Mouse (Mus musculus) ovary, adult 18-20 months (tissue): ENCODE data around the gene Slc7a5.

Experiments
- DNase-seq: peaks from one replicate; pipeline ENCODE4 v3.0.0; 2022; ENCODE audit warnings: low spot score, mixed read lengths

Slc7a5 gene

DNA sequence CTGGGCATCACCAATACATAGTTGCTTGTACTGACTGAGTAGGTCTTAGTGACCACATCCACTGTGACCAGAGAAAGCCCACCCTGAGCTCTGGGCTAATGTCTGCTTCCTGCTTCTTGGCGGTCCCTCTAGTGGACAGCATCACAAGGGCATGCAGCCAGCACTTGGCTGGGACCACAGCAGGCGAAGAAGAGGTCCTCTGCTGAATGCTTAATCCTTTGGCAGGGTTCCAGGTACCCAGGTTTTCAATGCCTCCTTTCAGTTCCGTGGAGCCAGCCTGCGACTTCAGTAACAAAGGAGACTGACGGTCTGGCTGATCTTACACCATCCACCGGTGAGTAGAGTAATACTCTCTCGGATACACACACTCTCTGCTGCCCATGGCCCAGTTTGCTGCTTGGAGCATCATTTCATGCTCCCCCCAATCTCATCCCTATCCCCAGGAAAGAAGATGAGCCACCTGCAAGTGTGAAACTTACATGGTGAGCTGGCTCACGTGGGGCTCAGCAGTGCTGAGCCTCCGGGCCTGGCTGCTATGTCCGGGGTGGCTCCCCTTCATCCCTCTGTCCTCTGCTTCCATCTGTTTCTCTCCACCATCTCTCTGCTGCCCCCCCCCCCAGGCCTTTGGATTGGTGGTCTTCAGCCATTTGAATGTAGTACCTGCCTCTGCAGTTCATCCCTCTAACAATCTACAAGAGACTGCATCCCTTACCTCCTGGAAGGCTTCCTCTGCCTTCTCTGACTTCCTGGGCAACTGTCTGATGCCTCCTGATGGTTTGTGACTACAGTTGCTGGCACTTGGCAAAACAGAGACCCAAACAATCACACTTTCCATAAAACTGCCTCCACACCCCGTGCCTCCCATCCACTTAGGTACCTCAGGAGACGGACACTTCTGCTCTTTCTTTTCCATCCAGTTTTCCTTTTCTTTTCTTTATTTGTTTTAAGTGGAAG, 28.1 kb upstream of the Slc7a5 start:
- DNase-seq = no peak

DNA sequence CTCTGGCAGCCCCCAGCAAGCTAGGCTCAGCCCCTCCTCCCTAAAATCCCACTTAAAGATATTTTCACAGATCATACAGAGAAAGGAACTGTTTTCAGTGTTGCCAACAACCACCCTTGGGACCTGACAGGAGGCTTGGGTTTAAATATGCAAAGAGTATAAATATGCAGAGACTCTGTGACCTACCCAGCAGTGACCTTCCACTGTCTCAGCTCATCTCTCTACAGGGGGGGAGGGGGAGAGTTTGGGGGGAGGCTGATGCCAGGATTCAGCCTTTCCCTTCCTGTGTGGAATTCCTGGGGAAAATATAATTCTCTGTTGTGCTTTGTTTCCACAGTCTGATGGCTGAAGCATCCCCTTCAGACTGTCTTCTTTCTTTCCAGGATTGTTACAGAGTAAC, 27.4 kb upstream of the Slc7a5 start:
- DNase-seq = no peak

DNA sequence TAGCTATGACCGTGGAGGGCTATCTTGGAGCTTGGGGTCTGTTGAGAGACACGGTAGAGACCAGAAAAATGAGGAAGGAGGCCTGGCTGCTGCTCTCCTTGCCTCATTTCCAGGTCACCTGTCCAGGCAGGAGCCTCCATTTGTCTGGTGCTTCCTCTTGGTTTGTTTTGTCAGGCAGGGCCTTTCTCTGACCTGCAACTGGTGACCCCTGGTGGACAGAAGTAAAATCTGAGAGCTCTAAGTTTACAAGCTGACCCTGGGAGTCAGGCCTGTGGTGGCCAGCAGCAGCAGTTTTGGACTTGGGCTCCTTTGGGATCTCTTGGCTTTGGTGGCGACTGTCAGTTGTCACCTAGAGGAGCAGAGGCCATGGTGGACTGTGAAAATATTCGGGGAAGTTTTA, 27.0 kb upstream of the Slc7a5 start:
- DNase-seq = no peak

DNA sequence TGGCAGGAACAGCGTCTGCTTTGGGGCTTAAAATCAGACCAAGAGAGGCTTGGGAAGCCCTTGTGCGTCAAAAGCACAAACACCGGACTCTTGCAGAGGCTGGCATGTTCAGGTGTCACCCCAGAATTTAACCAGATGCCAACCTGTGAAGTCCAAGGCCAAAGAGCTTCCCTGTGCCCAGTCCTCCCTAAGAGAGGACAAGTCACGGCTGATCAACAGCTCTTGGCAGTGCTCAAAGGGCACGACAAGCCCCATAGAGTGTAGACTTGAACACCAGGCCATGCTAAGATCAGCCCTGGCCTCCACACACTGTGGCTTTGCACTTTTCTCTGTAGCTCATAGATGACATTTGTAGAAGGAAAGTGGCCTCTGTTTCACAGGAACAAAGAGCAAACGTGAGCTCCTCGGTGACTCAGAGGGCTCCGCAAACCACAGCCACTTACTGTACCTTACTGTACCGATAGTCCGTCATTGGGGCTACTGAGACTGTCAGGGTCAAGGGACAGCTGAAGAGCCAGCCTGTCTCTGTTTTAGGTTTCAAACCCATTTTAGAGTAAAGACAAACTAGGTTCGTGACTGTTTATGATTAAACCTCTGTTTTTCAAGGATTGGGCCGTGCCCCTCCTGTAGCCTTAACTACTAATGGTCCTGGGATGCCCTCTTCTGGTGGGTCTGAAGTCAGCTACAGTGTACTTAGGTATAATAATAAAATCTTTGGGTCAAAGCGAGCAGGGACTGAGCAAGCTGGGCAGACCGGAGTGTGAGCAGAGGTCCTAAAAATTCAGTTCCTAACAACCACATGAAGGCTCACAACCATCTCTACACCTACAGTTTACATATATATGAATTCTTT, 25.4 kb upstream of the Slc7a5 start:
- DNase-seq = no peak

DNA sequence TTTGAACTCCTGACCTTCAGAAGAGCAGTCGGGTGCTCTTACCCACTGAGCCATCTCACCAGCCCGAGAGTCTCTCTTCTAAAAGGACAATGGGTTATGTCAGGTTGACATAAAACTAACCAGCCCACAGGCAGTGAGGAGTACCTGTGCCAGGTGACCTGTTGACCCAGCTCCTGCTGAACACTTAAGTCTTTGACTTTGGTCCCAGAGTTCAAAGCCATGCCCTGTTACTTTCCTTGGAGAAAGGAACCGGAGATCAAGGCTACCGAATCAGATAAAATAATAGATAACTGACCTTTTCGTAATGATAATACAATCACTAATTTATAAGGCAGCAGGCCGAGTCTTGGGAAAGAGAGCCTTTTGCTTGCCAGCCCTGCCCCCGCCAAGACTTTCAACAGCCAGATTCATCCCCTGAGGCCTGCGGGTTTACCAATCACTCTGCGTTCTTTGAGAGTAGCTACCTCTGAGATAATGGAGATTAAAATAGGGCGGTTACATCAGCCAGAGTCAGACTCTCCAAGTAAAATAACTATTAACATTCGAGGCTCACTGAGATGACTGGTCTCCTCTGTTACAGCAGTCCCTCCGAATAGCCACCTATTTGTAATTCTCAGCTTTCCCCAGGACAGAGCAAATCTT, 24.7 kb upstream of the Slc7a5 start:
- DNase-seq = no peak

DNA sequence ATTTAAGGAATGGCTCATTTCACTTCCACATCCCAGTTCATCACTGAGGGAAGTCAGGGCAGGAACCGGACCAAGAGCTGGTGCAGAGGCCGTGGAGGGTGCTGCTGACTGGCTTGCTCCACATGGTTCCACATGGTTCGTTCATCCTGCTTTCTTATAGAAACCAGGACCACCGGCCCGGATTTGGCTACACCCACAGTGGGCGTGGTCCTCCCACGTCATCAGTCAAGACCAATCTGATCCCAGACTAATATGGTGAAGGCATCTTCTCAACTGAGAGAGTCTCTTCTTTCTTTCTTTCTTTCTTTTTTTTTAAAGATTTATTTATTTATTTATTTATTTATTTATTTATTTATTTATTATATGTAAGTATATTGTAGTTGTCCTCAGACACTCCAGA, 24.1 kb upstream of the Slc7a5 start:
- DNase-seq = no peak

DNA sequence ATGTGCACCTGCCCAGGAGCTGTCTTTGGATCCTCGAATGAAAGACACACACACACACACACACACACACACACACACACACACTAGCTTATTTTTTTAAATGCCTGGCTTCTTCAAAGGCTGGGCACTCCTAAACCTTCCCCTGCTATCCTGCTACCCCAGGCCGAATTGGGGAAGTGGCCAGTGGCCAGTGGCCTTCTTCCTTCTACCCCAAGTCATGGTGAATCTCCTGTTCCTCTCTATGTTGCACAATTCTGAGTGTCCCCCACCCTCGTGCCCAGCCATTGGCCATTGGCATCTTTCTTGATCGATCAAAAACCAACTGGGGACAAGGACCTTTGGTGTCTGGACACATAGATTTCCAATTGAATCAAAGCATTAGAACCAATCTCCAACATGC, 22.6 kb upstream of the Slc7a5 start:
- no peak for DNase-seq

DNA sequence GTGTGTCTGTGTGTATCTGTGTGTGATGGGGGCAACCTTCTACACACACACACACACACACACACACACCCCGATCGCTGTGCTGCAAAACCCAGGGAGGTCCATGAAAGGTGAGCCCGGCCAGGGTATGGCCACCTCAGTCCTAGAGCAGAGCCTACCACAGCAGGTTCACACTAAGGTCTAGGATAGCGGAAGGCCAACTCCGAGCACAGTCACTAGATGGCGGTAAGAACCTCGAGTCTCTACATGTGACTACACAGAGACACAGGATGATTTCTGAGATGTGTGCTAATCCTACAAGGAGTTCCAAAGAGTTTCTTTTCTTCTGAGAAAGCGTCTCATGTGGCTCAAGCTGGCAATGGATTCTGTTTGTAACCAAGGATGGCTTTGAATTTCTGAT, 19.8 kb upstream of the Slc7a5 start:
- DNase-seq = no peak

DNA sequence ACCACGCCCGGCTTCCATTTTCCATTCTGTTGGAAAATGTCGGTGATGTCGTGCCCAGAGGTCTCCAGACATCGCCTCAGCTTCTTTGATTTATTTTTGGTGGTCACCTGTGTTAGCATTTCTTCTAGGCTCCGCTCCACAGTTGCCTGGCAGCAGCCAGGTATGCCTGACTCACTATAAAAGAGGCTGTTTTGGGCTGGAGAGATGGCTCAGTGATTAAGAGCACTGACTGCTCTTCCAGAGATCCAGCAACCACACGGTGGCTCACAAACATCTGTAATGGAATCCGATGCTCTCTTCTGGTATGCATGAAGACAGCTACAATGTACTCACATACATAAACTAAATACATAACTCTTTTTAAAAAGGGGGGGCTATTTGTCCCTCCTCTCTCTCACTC, 18.8 kb upstream of the Slc7a5 start:
- DNase-seq = no peak

DNA sequence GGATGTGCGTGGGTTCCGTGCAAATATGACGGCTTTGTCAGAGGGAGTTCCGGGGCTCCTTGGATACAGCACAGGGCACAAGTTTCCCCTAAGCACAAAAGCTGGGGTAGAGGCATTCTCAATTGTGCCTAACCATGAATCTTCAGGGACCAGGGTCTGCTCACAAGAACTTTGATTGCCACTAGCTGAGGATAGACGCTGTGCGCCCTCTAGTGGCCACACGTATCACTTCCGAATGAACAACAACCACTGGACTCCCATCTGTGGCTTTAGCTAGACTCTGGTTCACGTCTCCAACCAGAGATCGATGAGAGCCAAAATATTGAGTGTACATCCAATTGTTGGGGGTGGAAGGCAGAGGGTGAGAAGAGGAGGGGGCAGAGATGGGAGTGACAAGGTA, 18.1 kb upstream of the Slc7a5 start:
- no peak for DNase-seq

DNA sequence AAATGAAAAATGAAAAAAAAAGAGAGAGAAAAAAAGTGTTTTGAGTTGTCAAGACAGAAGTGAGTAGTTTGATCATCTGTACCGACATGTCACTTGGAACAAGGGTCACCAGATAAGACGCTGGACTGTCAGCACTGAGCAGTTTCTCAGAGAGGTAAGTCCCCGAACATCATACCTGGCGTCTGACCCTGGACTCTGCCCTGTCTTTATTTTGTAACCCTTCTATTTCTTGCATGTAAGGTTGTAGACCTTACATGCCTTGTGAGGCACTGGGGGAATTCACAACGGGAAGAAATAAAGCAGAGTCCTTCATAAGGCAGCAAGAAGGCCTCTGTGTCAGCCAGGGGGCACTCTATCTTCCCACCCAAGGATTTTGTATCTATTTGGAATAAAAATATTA, 17.2 kb upstream of the Slc7a5 start:
- no peak for DNase-seq

DNA sequence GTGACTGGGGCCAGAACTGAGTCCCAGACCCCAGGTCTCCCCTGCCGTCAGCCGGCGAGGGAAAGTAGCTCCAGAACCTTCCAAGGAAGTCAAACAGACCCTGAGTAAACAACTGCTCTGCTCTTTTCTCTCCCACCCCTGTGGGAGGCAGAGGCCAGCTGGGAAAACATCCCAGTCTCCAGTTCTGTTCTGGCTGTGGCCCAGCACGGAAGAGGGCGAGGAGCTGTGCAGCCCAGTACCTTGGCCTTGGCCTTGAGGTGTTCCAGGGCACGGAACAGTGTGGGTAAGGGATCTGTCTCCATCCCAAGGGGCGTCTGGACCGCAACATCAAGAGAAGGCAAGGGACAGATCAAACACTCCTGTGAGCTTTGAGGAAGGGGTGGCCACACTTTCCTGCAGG, 14.6 kb upstream of the Slc7a5 start:
- DNase-seq = peak; percentile 80

DNA sequence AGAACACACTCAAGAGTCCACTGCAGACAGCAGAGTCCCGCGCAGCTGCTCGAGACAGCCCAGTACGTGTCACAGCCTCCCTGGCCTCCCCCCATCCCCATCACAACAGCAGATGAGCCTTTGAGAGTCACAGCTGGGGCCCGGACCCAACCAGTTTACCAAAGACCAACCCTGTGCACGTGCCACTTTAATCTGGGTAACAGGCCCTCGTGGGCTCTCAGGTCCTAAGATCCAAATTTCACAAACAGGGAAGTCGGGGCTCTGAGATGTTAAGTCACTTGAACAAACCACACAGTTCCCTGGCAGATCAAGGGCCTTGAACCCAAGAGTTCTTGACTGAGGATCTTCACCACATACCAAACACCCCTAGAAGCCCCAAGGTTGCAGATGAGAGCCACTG, 14.1 kb upstream of the Slc7a5 start:
- no peak for DNase-seq

DNA sequence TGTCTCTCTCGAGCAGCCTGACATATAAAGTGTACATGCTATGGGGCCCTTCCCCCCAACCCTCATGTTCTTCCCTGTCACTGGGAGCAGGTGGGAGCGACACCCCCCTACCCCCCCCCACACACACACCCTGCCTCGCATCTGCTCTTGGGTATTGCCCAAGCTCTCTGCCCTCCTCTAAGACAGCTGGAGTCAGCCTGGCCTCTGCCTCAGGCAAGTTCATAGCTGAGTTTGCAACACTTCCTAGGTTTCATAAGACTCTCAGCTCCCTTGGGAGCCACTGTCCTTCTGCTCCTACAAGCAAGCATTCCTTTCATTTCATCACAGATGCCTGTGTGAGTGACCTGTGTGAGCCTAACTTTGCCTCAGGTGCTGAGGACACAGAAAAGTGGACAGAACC, 12.2 kb upstream of the Slc7a5 start:
- DNase-seq = no peak

DNA sequence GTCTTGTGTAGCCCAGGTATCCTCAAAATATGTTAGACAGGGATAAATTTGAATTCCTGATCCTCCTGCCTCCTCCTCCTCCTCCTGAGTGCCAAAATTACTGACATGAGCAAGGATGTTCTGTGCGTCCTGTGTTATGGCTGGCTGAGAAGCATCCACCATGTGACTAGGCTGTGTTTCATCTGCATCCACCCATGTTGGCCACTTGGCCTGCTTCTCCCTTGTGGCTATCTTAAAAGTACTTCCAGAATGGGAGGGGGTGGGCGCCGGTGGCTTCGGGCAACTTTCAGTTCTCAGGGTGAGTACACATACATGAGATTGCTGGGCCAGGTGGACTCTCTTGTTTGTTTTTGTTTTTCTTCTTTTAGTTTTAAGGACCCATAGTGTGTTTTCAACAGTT, 11.7 kb upstream of the Slc7a5 start:
- no peak for DNase-seq

DNA sequence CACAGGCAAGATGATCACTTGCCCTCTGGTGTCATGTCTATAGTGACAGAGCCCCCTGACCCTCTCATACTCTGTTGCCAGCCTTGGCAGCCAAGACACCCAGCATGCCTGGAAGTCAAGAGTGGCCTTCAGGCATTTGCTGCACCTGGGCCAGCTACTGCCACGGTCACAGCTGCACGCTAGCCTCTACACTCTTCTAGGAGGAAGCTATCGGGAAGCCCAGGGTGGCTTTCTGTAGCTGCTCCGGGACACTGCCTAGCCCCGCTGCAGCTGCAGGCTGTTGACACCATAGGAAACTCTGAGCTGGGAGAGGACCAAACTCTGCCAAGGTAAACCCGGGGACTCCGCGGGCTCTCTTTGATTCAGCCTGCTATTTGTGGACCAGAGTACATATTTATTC, 5.9 kb upstream of the Slc7a5 start:
- no peak for DNase-seq

DNA sequence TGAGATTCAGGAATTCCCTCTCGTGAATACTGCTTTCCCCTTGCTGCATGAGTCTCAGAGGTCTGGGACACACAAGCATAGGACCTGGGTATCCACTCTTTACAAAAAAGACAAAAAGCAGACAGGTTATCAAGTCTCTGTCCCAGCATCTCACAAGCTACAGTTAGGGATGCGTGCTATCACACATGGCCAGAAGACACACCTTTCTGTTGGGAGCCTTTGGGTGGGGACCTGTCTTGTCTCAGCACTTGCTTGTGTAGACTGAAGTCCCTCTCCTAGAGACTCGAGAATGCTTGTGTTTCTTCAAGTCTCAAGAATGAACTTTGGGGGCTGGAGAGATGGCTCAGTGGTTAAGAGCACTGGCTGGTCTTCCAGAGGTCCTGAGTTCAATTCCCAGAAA, 5.3 kb upstream of the Slc7a5 start:
- DNase-seq = no peak

DNA sequence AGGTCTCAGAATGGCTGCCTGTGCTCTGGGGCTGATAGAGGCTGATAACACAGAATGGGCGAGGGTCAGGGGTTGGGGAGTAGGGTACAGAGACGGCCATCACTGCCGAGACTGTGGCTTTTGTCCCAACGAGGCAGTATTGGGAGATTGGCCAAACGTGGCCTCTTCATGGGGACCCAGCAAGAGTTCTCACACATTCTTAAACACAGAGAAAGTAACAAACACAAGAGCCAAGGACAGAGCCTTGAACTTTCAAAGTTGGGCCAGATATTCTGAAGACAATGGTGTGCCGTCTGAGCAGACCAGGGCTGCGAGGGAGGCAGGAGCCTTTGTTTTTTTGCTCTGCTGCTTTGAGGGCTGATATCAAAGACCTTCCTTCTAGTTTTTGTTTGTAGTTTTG, 4.5 kb upstream of the Slc7a5 start:
- DNase-seq = no peak

DNA sequence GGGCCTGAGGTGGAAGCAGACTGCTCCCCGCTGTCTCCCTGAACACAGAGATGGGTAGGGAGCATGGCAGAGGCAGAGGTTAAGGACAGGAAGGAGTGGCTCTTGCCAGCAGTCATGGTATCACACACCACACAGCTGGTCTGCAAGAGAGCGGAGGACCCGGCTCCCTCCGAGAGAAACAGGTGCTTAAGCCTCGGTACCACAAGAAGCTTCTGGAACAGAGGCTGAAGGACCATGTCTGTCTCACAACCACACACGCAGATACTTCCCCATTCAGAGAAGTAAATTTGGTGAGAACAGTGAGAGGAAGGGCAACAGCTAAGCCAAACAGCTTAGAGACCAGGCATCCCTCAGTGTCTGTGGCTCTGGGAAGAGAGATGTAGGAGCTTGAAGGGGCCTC, 3.9 kb upstream of the Slc7a5 start:
- DNase-seq = no peak

DNA sequence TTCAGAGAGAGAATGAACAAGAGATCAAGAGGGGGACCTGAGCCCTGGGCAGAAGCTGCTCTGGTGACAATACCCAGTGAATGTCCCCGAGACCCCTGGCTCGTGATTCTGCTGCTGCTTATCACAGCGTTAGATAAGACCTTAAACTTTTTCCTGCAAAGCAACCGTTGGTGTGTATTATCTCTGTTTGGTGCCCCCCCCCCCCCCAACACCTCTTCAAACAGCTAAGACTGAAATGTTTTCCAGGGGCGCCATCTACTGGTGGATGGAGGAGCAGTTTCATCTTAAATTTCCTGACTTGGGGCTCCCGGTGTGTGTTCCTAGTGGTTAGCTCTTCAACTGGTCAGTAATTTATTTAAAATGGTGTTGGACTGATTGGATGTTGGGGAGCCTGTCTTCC, 2.2 kb upstream of the Slc7a5 start:
- DNase-seq = no peak

DNA sequence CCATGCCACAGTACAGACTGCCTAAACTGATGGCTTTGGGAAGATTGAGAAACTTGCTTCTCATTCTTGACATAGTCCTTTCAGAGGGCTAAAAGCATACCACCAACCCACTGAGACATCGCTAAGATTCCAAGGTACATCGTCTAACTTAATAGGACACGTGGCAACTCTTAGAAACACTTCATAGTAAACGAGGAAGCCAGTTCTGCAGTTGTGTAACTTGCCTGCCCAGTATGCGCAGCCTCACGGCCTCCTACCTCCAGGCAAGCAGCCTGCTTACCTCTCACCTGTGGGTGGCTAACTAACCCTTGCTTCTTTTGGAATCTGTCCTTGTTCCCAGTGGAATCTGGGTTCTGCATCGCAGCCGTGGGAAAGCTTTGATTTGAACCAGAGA, 1.7 kb upstream of the Slc7a5 start:
- no peak for DNase-seq

DNA sequence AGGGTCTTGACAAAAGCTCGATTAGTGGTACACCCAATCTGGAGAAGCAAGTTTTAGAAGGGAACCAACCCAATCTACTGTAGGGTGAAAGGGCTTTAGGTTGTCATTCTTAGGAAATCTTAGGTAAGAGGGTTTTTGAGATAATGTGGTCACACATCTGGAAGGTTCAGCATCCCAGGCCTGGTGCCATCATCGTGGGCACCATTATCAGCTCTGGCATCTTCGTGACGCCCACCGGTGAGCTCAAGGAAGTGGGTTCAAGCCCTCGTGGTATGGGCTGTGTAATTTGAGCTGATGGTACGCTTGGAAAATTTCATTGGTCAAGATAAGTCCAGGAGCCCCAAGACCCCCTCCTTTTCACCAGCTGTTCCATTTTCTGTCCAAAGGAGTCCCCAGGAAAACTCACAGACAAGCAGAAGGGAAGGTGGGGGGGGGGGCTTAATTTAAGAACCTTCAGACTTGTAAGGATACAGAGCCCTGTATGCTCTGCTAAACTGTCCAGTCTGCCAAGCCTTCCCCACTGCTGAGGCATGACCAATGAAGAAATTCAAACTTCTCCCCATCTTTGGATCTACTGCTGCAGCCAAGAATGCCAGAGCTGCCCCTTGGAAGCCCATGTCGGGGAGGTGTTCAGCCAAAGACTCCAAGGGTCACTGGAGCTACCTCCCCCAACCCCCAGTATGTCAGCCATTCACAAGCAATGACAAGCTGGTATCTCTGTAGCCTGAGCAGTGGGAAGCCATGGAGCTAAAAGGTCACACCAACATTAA, 1.1 kb upstream of the Slc7a5 start:
- no peak for DNase-seq
